Mouse (Mus musculus) CH12.LX (cell line): Measurements from ENCODE around the gene Snx13. TPM values are rescaled to one million over a fixed set of nuclear protein-coding genes. Genes with fewer than 3 reads are reported as not detected.

Experiments used
- DNase-seq: peaks from one replicate; pipeline ENCODE4 v3.0.0-alpha.2; 2013; ENCODE audit errors: extremely low read depth
- H3K27ac ChIP-seq: 2 replicates; pipeline ENCODE4 v1.5.1; 2012; ENCODE audit warnings: low read depth, mild to moderate bottlenecking, control low read depth, moderate library complexity; ENCODE audit not compliant: insufficient read depth
- H3K27me3 ChIP-seq: replicated peaks from 2 replicates; pipeline ENCODE3; 2012; ENCODE audit warnings: inconsistent platforms
- H3K36me3 ChIP-seq, 2 experiments: replicated peaks in 1 of 2; 2 replicates each; pipeline versions ENCODE3 to v1.6.1; 2012; ENCODE audit warnings: inconsistent platforms in 1 of 2, low read length in 1 of 2, mild to moderate bottlenecking in 1 of 2, mixed read lengths in 1 of 2, moderate library complexity in 1 of 2; ENCODE audit not compliant: control insufficient read depth in 1 of 2, insufficient read depth in 1 of 2
- H3K4me1 ChIP-seq, 2 experiments: 2 replicates each; pipeline ENCODE4 v1.6.1; 2012; ENCODE audit warnings: inconsistent platforms in 1 of 2, moderate library complexity in 1 of 2; ENCODE audit not compliant: insufficient read depth in 2 of 2, control insufficient read depth in 1 of 2
- H3K4me2 ChIP-seq: 2 replicates; pipeline ENCODE4 v1.6.1; 2012; ENCODE audit warnings: low read depth, mild to moderate bottlenecking, control low read depth; ENCODE audit not compliant: poor library complexity, insufficient read depth, severe bottlenecking
- H3K4me3 ChIP-seq, 3 experiments: fragments of 150-350 bp in 1 of 3; sonication (generic) in 1 of 3; replicated peaks in 1 of 3; 2 replicates each; pipeline versions ENCODE3 to v1.5.1; 2011 to 2012; ENCODE audit warnings: low read depth in 2 of 3, low read length in 2 of 3, mild to moderate bottlenecking in 2 of 3, moderate library complexity in 2 of 3, control low read depth in 1 of 3, improper control_type of control experiment in 1 of 3, inconsistent platforms in 1 of 3, mixed read lengths in 1 of 3; ENCODE audit not compliant: poor library complexity in 1 of 3
- H3K79me2 ChIP-seq: replicated peaks from 2 replicates; pipeline ENCODE4 v1.6.1; 2012; ENCODE audit warnings: mild to moderate bottlenecking, moderate library complexity; ENCODE audit not compliant: control insufficient read depth, poor library complexity, insufficient read depth, severe bottlenecking; ENCODE audit errors: extremely low read depth
- H3K9ac ChIP-seq: 2 replicates; pipeline ENCODE4 v1.6.1; 2012; ENCODE audit warnings: low read depth, mild to moderate bottlenecking, control low read depth, moderate library complexity; ENCODE audit not compliant: insufficient read depth
- H3K9me3 ChIP-seq: replicated peaks from 2 replicates; pipeline ENCODE3; 2012; ENCODE audit warnings: low read length, inconsistent platforms, mixed read lengths
- BHLHE40 ChIP-seq: IDR thresholded peaks from 2 replicates; pipeline ENCODE4 v1.6.1; 2011; ENCODE audit warnings: mild to moderate bottlenecking, low read depth, low read length, improper control_type of control experiment
- CTCF ChIP-seq, 2 experiments: IDR thresholded peaks in 1 of 2; conservative IDR thresholded peaks in 1 of 2; 2 replicates each; pipeline ENCODE4 v1.5.1; 2011 to 2012; ENCODE audit warnings: low read depth in 2 of 2, low read length in 2 of 2, improper control_type of control experiment in 1 of 2, inconsistent platforms in 1 of 2, mild to moderate bottlenecking in 1 of 2, moderate library complexity in 1 of 2
- ELF1 ChIP-seq: IDR thresholded peaks from 2 replicates; pipeline ENCODE4 v1.6.1; 2014; ENCODE audit warnings: low read depth, mild to moderate bottlenecking, inconsistent platforms, low read length, improper control_type of control experiment
- EP300 ChIP-seq: IDR thresholded peaks from 2 replicates; pipeline ENCODE4 v1.6.1; 2011; ENCODE audit warnings: low read length, improper control_type of control experiment
- ETS1 ChIP-seq: conservative IDR thresholded peaks from 2 replicates; pipeline ENCODE4 v1.6.1; 2012; ENCODE audit warnings: low read depth, mild to moderate bottlenecking, inconsistent platforms, low read length, improper control_type of control experiment, moderate library complexity
- HCFC1 ChIP-seq: IDR thresholded peaks from 2 replicates; pipeline ENCODE4 v1.6.1; 2012; ENCODE audit warnings: low read depth, mild to moderate bottlenecking, inconsistent platforms, low read length, improper control_type of control experiment
- IRF4 ChIP-seq: IDR thresholded peaks from 2 replicates; pipeline ENCODE4 v1.6.1; 2014; ENCODE audit warnings: low read depth, mild to moderate bottlenecking, inconsistent platforms, low read length, improper control_type of control experiment
- JUN ChIP-seq: IDR thresholded peaks from 2 replicates; pipeline ENCODE4 v1.6.1; 2011; ENCODE audit warnings: low read depth, mild to moderate bottlenecking, low read length, improper control_type of control experiment, moderate library complexity; ENCODE audit not compliant: insufficient read depth
- KAT2A ChIP-seq: IDR thresholded peaks from 2 replicates; pipeline ENCODE4 v1.6.1; 2012; ENCODE audit warnings: low read length, improper control_type of control experiment, inconsistent platforms; ENCODE audit not compliant: insufficient replicate concordance
- MAX ChIP-seq: IDR thresholded peaks from 2 replicates; pipeline ENCODE4 v1.6.1; 2011; ENCODE audit warnings: low read length, improper control_type of control experiment
- MXI1 ChIP-seq: IDR thresholded peaks from 2 replicates; pipeline ENCODE4 v1.6.1; 2011; ENCODE audit warnings: mild to moderate bottlenecking, low read depth, low read length, improper control_type of control experiment
- NELFE ChIP-seq: IDR thresholded peaks from 2 replicates; pipeline ENCODE4 v1.6.1; 2011; ENCODE audit warnings: low read depth, low read length, improper control_type of control experiment
- NRF1 ChIP-seq: IDR thresholded peaks from 2 replicates; pipeline ENCODE4 v1.6.1; 2014; ENCODE audit warnings: low read depth, mild to moderate bottlenecking, inconsistent platforms, low read length, improper control_type of control experiment, moderate library complexity
- POLR2A ChIP-seq: IDR thresholded peaks from 2 replicates; pipeline ENCODE4 v1.6.1; 2011; ENCODE audit warnings: low read depth, mild to moderate bottlenecking, improper control_type of control experiment, low read length
- POLR2AphosphoS2 ChIP-seq: IDR thresholded peaks from 2 replicates; pipeline ENCODE4 v1.6.1; 2011; ENCODE audit warnings: low read depth, low read length, improper control_type of control experiment
- RAD21 ChIP-seq: IDR thresholded peaks from 2 replicates; pipeline ENCODE4 v1.6.1; 2011; ENCODE audit warnings: low read depth, mild to moderate bottlenecking, low read length, improper control_type of control experiment, moderate library complexity
- RCOR1 ChIP-seq: conservative IDR thresholded peaks from 2 replicates; pipeline ENCODE4 v1.6.1; 2012; ENCODE audit warnings: low read depth, mild to moderate bottlenecking, inconsistent platforms, low read length, improper control_type of control experiment
- SMC3 ChIP-seq: IDR thresholded peaks from 2 replicates; pipeline ENCODE4 v1.6.1; 2011; ENCODE audit warnings: low read depth, low read length, improper control_type of control experiment
- TCF12 ChIP-seq: IDR thresholded peaks from 2 replicates; pipeline ENCODE4 v1.6.1; 2014; ENCODE audit warnings: low read depth, mild to moderate bottlenecking, inconsistent platforms, low read length, improper control_type of control experiment
- UBTF ChIP-seq: IDR thresholded peaks from 2 replicates; pipeline ENCODE4 v1.6.1; 2012; ENCODE audit warnings: low read depth, mild to moderate bottlenecking, inconsistent platforms, low read length, improper control_type of control experiment, moderate library complexity
- USF1 ChIP-seq: IDR thresholded peaks from 2 replicates; pipeline ENCODE4 v1.6.1; 2014; ENCODE audit warnings: low read depth, mild to moderate bottlenecking, inconsistent platforms, low read length, improper control_type of control experiment
- ZKSCAN1 ChIP-seq: IDR thresholded peaks from 2 replicates; pipeline ENCODE4 v1.6.1; 2012; ENCODE audit warnings: low read depth, inconsistent platforms, low read length, improper control_type of control experiment, borderline replicate concordance
- ZMIZ1 ChIP-seq: IDR thresholded peaks from 2 replicates; pipeline ENCODE4 v1.6.1; 2012; ENCODE audit warnings: low read depth, mild to moderate bottlenecking, inconsistent platforms, low read length, improper control_type of control experiment
- dilution Hi-C: fragments of 300-500 bp; cut with MboI; formaldehyde crosslinking; loops from 2 replicates; pipeline ENCODE4 v1.14.3; 2020; ENCODE audit warnings: low sequenced_read_pairs; ENCODE audit not compliant: extremely low pct_unique_long_range_greater_than_20kb, extremely low pct_ligation_motif_present
- in situ Hi-C: fragments of 300-500 bp; cut with MboI; formaldehyde crosslinking; loops from 3 replicates; pipeline ENCODE4 v1.14.3; 2019; ENCODE audit warnings: low sequenced_read_pairs, low pct_ligation_motif_present, low pct_unique_long_range_greater_than_20kb, mixed read lengths
- polyA plus RNA-seq: library from polyadenylated mRNA; unstranded; fragments of >175 nt; gene quantifications from 2 replicates; pipeline ENCODE4 v1.2.1, GENCODE M21; 2012; ENCODE audit warnings: low read depth; ENCODE audit not compliant: insufficient read length
- total RNA-seq, 2 experiments: library from RNA; depleted of rRNA; stranded (reverse); fragments of 300-350 nt in 1 of 2; fragments of >200 nt in 1 of 2; gene quantifications; 2 replicates each; pipeline ENCODE4 v1.2.3; 2012 to 2014

Gene Snx13
- total and polyA plus RNA-seq, 3 experiments = 7.0 to 12.2 (median 11.4) TPM

DNA sequence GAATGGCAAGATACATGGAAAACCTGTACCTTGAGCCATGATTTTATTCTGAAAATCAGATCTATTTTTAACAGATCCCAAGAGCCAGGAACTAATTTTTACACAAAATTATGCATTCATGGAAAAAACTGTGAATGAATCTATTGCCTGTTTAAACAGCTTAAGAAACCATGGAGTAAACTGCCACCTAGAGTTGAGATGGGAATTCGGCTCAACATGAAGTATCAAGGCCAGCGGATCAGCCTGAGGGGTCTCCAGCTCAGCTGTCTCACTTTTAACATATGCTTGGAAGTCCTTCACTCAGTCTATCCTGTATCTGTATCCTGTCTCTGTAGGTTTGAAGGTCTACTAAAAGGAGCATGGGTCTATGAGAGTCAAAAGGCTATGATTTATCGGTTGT lies 30.9 kb upstream of the Snx13 start:
- Histone ChIP-seq H3K27ac (no peak overlapping the region), H3K9ac (no peak overlapping the region), H3K4me3 (no peak overlapping the region), H3K79me2 (no peaks in the 10 kb centered on the region), H3K4me2 (no peak overlapping the region), H3K9me3 (no peaks in the 10 kb centered on the region), H3K4me1 (peaks cover 0 to 4% of the 10 kb centered on the region in 2 experiments; a peak in 1 of 4 replicates), H3K36me3 (no peaks in the 10 kb centered on the region), H3K27me3 (no peaks in the 10 kb centered on the region)
- no peak for DNase-seq
- in situ Hi-C loops = loop anchor here (25.0 kb wide), 1 partner anchor 354 kb away; no protein-coding TSS in a partner anchor
- dilution Hi-C loops = no loop called here
- TF ChIP-seq RAD21 (peak; percentile 57), POLR2A (no peak), SMC3 (peak; percentile 40), MXI1 (no peak), IRF4 (no peak), CTCF (conservative IDR thresholded peaks at IDR 0.05 in 1 of 2, IDR thresholded peaks at IDR 0.05 in 1 of 2; ENCODE audit: low read depth in 2 of 2, low read length in 2 of 2) (peak in 1 of 2 experiments; percentile 55; a peak in 2 of 4 replicates), UBTF (no peak)

- Histone ChIP-seq H3K4me1 (peaks cover 0 to 4% of the 10 kb centered on the region in 2 experiments; a peak in 1 of 4 replicates), H3K27me3 (no peaks in the 10 kb centered on the region), H3K9me3 (no peaks in the 10 kb centered on the region), H3K27ac (no peak overlapping the region), H3K4me3 (no peak overlapping the region), H3K36me3 (no peaks in the 10 kb centered on the region), H3K9ac (no peak overlapping the region), H3K4me2 (no peak overlapping the region), H3K79me2 (no peaks in the 10 kb centered on the region)
- in situ Hi-C loops (loop anchor here (25.0 kb wide), 1 partner anchor 354 kb away; no protein-coding TSS in a partner anchor), dilution Hi-C loops (no loop called here)
- no peak for DNase-seq
- no peak for TF ChIP-seq UBTF
- TF ChIP-seq POLR2AphosphoS2 = no peak
- no peak for TF ChIP-seq RCOR1
- TF ChIP-seq ZKSCAN1 = no peak
- TF ChIP-seq NRF1 = no peak
- no peak for TF ChIP-seq HCFC1
- TF ChIP-seq TCF12 = no peak
- TF ChIP-seq MXI1 = no peak
- no peak for TF ChIP-seq EP300
- TF ChIP-seq KAT2A = no peak
- TF ChIP-seq USF1 = no peak
- TF ChIP-seq RAD21 = no peak
- TF ChIP-seq BHLHE40 = no peak
- no peak for TF ChIP-seq ZMIZ1
- TF ChIP-seq CTCF (conservative IDR thresholded peaks at IDR 0.05 in 1 of 2, IDR thresholded peaks at IDR 0.05 in 1 of 2; ENCODE audit: low read depth in 2 of 2, low read length in 2 of 2) = no peak
- no peak for TF ChIP-seq ETS1
- no peak for TF ChIP-seq MAX
- no peak for TF ChIP-seq NELFE
- no peak for TF ChIP-seq ELF1
- TF ChIP-seq JUN = no peak
Observed at GRCm38 (mm10) chr12:35016481-35017250, 30.3 kb upstream of the Snx13 start.
